Mouse (Mus musculus) erythroblast, embryonic 14.5 days (primary cell): Measurements from ENCODE around the gene Cftr. TPM values are rescaled to one million over a fixed set of nuclear protein-coding genes. Genes with fewer than 3 reads are reported as not detected.

Experiments used
- H3K27me3 ChIP-seq: 2 replicates; pipeline ENCODE4 v1.6.1; 2012; ENCODE audit warnings: inconsistent platforms; ENCODE audit not compliant: control insufficient read depth
- H3K36me3 ChIP-seq: 2 replicates; pipeline ENCODE4 v1.6.1; 2012; ENCODE audit warnings: mild to moderate bottlenecking, inconsistent platforms; ENCODE audit not compliant: control insufficient read depth
- H3K4me1 ChIP-seq: 2 replicates; pipeline ENCODE4 v1.6.1; 2012; ENCODE audit warnings: inconsistent platforms; ENCODE audit not compliant: control insufficient read depth
- H3K4me3 ChIP-seq: replicated peaks from 2 replicates; pipeline ENCODE3; 2012; ENCODE audit warnings: moderate library complexity, mild to moderate bottlenecking, inconsistent platforms
- H3K9me3 ChIP-seq: 2 replicates; pipeline ENCODE4 v1.6.1; 2012; ENCODE audit warnings: low read length, inconsistent platforms, mixed read lengths; ENCODE audit not compliant: control insufficient read depth
- GATA1 ChIP-seq: IDR thresholded peaks from 2 replicates; pipeline ENCODE4 v1.6.1; 2012; ENCODE audit warnings: low read length, inconsistent platforms, mixed read lengths
- TAL1 ChIP-seq: IDR thresholded peaks from 3 replicates; pipeline ENCODE4 v1.6.1; 2012; ENCODE audit warnings: low read length, inconsistent platforms, mixed read lengths
- polyA plus RNA-seq: library from polyadenylated mRNA; stranded (reverse); fragments of >175 nt; gene quantifications from 2 replicates; pipeline ENCODE4 v1.2.3, GENCODE M21; 2012

The Cftr gene
- polyA plus RNA-seq = 0.01 TPM in 1 of 2 replicates, not detected in the other

DNA sequence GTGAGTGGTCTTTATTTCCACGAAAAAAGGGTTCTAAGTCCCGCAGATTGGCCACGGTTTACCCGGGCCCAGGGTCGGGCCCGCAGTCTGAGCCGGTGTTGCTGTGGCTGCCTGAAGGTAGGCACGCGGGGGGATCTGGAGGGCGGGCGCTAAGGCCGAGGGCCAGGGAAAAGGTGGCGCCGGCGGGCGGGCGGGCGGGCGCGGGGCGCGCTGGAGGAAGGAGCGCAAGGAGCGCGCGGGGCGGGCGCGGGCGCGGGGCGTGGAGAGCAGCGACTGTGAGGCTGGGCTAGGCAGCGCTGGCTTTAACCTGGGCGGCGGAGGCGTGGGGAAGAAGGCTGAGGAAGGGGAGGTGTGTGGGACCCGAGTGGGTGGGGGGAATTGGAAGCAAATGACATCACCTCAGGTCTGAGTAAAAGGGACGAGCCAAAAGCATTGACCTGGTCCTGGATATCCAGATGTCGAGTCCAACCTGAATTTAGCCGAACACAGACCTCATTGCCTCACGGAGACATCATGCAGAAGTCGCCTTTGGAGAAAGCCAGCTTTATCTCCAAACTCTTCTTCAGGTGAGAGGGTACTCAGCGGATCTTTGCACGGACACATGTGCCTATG is at the start of gene Cftr:
TSS of gene Cftr (plus strand) at position 377 of the 612 bp plus-strand sequence.
- no peak within 1 kb of the TSS for H3K4me3 ChIP-seq

DNA sequence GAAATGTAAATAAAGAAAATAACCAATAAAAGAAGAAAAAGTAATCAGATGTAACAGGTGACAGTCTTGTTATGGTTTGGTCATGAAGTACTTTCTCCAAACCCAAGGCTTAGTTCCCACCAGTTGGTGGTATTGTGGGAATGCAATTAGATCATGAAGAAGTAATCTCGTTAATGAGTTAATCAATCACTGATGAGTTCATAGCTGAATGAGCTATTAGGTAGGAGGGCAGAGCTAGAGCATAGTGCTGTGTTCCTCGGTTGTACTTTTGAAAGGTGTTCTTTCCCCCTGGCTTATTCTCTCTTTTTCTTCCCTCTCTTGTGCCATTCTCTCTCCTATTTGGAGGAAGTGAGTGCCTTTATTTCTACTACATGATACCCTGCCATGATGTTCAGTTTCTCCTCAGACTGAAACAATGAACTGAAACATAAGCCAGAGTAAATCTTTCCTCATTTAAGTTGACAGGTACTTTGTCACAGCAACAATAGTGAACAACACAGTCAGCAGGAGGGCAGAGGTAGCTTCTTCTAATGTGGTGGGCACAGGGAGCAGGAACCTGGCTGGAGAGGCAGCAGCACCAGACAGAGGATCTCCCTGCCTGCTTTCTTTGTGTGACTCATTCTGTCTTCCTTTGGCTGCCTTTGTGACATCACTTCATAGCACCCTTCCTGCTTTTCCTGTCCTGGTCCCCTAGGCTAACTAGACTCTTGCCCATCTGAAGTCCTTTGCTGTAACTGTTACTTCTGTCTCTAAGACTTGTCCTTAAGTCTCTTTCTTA is 43.1 kb upstream of the Cftr start:
- no peak overlapping the region for H3K4me3 ChIP-seq
- H3K4me1 ChIP-seq = no peaks in the 10 kb centered on the region
- no peaks in the 10 kb centered on the region for H3K36me3 ChIP-seq
- H3K9me3 ChIP-seq = no peaks in the 10 kb centered on the region
- H3K27me3 ChIP-seq = no peaks in the 10 kb centered on the region
- no peak for TF ChIP-seq TAL1
- no peak for TF ChIP-seq GATA1

More for the DNA sequence above, at the start of gene Cftr:
- no peaks in the 10 kb centered on the region for H3K9me3 ChIP-seq
- H3K27me3 ChIP-seq = peaks cover 30% of the 10 kb centered on the region
- H3K4me1 ChIP-seq = no peaks in the 10 kb centered on the region
- no peaks in the 10 kb centered on the region for H3K36me3 ChIP-seq
- TF ChIP-seq TAL1 (no peak), GATA1 (no peak)

DNA sequence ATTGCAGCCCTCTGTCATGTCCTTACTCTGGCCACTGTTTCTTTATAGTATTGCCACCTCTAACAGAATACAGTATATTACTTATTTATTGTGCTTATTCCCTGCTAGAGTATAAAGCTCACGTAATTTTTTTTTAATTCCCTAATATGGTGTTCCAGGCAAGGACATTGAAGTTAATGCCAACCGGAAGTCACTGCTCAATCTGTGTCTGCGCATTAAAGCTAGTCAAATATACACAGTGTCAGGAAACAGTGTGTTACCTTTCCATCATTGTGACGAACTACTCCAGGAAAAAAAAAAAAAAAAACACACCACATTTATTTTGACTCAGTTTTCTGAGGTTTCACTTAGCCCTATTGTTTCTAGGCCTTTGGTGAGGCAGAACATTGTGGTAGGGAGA is 42.4 kb upstream of the Cftr start:
- no peak overlapping the region for H3K4me3 ChIP-seq
- no peaks in the 10 kb centered on the region for H3K36me3 ChIP-seq
- TF ChIP-seq TAL1 = no peak
- no peak for TF ChIP-seq GATA1
- H3K27me3 ChIP-seq = no peaks in the 10 kb centered on the region
- no peaks in the 10 kb centered on the region for H3K4me1 ChIP-seq
- H3K9me3 ChIP-seq = no peaks in the 10 kb centered on the region

DNA sequence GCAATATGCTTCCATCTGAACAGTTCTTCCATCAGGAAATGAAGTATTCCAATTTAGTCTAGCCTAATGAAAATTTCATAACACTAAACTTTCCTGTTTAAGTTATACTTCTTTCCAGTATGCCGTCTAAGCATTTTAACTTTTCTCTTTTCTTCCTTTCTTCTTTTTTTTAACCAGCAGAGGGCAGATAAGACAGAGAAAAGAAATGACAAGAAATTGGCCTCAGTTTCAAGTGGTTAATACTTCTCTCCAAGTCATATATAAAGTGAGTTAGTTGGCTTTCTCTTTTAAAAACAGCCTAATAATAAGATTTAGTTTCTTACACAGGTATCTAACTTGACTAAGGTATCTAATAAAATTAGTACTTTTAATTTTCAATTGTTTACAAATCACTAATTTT is 35.2 kb upstream of the Cftr start:
- no peak overlapping the region for H3K4me3 ChIP-seq
- no peaks in the 10 kb centered on the region for H3K9me3 ChIP-seq
- TF ChIP-seq TAL1 = no peak
- TF ChIP-seq GATA1 = no peak
- no peaks in the 10 kb centered on the region for H3K36me3 ChIP-seq
- H3K27me3 ChIP-seq = no peaks in the 10 kb centered on the region
- no peaks in the 10 kb centered on the region for H3K4me1 ChIP-seq

DNA sequence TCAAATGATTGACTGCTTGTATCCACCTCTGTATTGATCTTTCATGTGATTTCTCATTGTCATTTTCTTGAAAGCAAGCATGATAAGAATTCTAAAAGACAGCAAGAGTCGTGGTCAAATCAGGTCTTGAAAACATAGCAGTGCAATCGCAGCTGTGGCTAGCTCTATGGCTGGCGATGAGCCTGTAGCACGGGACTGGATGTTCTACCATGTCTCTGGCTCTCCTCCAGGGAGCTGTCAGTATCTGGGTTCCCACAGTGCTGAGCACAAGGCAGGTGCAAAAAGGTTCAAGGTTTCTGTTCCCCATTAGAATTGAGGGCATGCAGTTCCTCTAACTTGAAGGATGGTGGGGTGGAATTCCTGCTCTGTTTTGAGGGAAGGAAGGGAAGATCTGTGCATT is 17.5 kb upstream of the Cftr start:
- no peak for TF ChIP-seq TAL1
- no peak for TF ChIP-seq GATA1
- Histone ChIP-seq H3K4me3 (no peak overlapping the region), H3K36me3 (no peaks in the 10 kb centered on the region), H3K27me3 (no peaks in the 10 kb centered on the region), H3K4me1 (no peaks in the 10 kb centered on the region), H3K9me3 (no peaks in the 10 kb centered on the region)

DNA sequence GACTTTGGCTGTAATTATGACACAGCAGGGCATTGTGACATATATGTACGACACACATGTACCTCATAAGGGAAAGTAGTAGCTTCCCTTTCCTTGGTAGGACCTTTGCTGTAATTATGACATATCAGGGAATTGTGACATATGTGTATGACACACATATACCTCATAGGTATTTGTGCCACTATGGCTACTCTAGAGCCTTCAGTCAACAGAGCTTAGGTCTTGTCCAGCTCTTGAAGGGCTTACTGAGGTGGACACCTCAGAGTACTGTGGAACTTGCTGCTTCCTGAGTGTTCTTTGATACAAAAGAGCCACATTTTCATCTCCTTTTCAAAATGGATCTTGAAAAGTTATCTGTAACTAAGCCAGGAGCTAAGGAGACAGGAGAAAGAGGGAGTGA is 869 bp upstream of the Cftr start:
- TF ChIP-seq GATA1 = no peak
- no peak for TF ChIP-seq TAL1
- H3K27me3 ChIP-seq = peaks cover 30% of the 10 kb centered on the region
- no peaks in the 10 kb centered on the region for H3K36me3 ChIP-seq
- H3K4me1 ChIP-seq = no peaks in the 10 kb centered on the region
- no peaks in the 10 kb centered on the region for H3K9me3 ChIP-seq
- H3K4me3 ChIP-seq = no peak overlapping the region

DNA sequence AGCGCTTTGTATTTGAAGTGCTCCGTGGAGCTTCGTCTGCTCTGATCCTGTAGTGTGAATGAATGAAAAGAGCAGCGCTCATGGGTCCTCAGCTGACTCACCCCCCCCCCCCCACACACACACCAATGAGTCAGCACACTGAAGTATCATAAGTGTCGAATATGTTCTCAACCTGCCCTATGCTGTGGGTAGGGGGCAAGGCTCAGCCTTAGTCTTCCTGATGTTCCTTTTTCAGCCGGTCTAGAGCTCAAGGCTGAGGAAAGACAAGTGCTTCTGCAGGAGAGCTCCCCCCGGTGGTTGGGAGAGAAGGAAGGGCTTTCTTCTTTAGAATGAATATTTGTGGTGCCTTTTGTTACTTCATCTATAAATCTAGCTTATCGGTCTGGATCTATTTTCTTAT is 1.1 kb downstream of the Cftr start:
- TF ChIP-seq GATA1 (no peak), TAL1 (no peak)
- H3K4me1 ChIP-seq = no peaks in the 10 kb centered on the region
- H3K4me3 ChIP-seq = no peak overlapping the region
- H3K9me3 ChIP-seq = no peaks in the 10 kb centered on the region
- H3K36me3 ChIP-seq = no peaks in the 10 kb centered on the region
- H3K27me3 ChIP-seq = peaks cover 30% of the 10 kb centered on the region

DNA sequence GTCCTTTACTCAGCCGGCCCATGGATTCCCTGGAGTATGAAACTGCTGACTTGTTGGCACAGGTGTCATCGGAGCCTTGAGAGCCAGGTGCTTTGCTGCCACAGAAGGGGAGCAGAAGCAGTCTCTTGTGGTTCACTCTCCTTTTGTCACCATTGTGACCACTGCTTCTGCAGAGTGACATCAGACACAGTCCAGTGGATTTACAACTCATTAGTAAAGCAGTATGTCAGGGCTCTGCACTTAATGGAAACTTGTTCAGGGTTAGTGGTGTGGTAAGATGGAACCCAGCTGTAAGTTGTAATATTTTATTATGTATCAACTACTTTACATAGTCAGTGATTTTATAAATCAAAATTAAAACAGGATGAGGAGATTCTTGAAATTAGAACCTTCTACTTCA is 7.0 kb downstream of the Cftr start:
- no peak for TF ChIP-seq TAL1
- no peak for TF ChIP-seq GATA1
- no peak overlapping the region for H3K4me3 ChIP-seq
- peaks cover under 1% of the 10 kb centered on the region; the same call in 1 of the 2 replicates for H3K27me3 ChIP-seq
- no peaks in the 10 kb centered on the region for H3K4me1 ChIP-seq
- no peaks in the 10 kb centered on the region for H3K36me3 ChIP-seq
- no peaks in the 10 kb centered on the region for H3K9me3 ChIP-seq

DNA sequence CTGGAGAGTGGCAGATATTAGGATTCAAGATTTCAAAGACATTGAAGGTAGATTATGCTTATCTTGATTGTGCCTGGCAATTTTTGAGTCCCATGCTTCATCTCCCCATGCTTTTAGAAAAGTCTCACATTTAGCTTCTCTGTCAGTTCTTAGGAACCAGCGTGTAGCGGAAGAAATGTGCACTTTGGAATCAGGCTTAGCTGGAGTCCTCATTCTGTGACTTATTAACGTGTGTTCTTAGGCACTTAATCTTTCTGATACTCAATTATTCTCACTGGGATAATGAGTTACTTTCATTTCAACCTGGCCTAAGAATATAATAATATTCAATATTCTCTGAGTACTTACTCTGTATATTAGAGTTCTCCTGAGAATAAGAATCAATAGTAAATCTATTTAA is 10.2 kb downstream of the Cftr start:
- no peaks in the 10 kb centered on the region for H3K9me3 ChIP-seq
- no peaks in the 10 kb centered on the region for H3K4me1 ChIP-seq
- TF ChIP-seq TAL1 (no peak), GATA1 (no peak)
- no peak overlapping the region for H3K4me3 ChIP-seq
- H3K36me3 ChIP-seq = no peaks in the 10 kb centered on the region
- no peaks in the 10 kb centered on the region for H3K27me3 ChIP-seq

DNA sequence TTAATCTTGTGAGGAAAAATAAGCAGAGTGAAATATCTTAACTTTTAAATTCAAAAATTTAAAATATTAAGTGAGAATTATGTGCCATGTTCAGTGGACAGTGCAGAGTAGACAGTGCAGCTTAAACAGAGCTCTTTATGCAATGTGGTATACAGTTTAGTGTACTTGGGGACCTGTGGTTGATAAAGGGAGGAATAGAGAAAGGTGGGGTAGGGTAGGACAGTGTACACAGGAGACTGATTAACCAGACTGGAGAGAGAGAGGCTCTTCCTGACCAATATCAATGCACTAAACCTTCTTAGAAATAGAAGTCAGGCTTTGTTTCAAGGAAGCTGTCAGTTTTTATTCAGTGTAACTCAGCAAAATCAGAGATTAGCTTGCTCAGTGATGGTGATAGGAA is 12.4 kb downstream of the Cftr start:
- H3K4me1 ChIP-seq = no peaks in the 10 kb centered on the region
- no peaks in the 10 kb centered on the region for H3K36me3 ChIP-seq
- H3K9me3 ChIP-seq = no peaks in the 10 kb centered on the region
- no peak overlapping the region for H3K4me3 ChIP-seq
- TF ChIP-seq GATA1 (no peak), TAL1 (no peak)
- H3K27me3 ChIP-seq = no peaks in the 10 kb centered on the region
